Mouse (Mus musculus): Measurements from ENCODE around the gene Grm8.
"Not testable (repeated sequence)": the region's sequence is repeated elsewhere in the genome, so short reads cannot be mapped to it uniquely, and the experiment has no call there.

The Grm8 gene

DNA sequence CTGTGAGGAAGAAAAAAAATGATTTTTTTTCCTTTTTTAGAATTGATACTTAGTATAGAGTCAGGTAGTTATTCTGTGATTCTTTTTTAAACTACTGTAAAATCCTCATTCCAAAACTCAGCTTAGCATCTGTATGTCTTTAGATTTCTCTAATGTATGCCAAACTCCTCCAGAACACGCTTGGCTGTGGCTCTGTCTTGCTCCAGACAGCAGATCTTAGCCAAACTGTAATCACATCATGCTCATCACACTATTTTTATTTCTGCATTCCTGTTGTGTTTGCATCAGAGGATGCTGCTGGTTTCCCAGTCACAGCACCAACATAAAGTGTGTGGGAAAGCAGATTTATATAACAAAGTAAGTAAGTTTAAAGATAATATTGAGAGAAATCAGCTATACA lies 249.2 kb downstream of the Grm8 start:
- no peak for DNase-seq (ENCODE audit: low spot score in 2 of 2)

DNA sequence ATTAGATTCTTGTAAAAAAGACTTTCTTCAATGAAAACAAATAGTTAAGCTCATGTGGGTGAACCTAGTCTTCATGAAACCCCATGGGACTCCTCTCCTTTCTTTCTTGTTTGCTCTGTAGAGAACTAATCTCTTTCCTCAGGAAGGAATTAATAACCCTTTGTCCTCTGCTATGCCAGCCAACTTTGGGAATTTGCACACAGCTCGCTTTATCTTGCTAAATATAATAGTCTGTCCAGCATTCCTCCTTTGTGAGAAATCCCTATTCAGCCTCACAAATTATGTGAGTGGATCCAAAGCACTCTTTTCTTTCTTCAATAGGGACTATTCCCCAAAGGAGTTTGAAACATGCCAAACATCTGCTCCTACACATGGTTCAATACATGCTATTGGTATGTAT lies 285.3 kb downstream of the Grm8 start:
- no peak for DNase-seq (ENCODE audit: low spot score in 2 of 2)

DNA sequence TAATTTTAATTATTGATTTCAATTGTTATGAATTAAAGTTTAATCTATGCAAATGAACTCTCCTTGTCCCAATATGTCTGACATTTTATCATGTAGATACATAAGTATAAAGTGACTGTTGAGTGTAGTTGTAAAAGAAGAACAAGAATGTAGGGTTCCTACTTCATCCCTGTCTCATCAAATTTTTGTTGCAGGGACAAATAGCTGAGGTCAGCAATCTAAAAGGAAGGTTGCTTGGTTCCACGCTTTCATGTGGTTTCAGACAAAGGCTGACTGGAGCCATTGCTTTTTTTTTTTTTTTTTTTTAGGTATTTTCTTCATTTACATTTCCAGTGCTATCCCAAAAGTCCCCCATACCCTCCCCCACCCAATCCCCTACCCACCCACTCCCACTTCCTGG lies 298.8 kb downstream of the Grm8 start:
- DNase-seq (ENCODE audit: low spot score in 2 of 2): no peak

DNA sequence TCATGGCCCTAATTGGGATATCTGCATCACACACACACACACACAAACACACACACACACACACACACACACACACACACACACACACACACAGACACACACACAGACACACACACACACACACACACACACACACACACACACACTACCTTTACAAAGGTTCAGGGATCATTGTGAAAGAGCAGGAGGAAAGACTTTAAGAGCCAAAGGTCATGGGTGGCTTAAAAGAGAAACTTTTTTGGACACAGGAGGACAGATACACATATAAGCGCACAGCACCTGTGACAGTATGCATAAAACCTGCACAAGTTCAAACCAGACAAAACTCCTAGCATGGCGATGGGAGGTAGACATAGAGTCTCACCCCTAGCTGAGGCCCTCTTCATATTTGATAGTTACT lies 315.2 kb downstream of the Grm8 start:
- DNase-seq (ENCODE audit: low spot score in 2 of 2): not testable (repeated sequence)

DNA sequence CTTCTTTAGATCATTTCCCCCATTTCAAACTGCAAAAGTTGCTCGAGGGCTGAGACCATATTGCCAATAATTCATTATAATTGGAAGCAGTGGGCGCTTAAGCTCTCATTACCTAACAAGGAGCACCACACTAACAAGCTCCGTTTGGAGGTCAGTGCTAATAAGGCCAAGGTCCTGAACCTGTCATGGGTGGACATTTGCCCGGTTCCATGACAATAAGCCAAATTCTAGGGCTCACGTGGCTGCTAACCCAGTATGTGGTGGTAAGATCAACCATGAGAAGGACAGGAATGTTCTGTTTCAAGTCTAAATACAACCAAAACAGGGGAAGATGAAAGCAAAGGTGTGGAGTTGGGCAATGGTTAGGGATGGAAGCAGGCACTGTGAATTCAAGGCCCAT lies 322.2 kb downstream of the Grm8 start:
- DNase-seq (ENCODE audit: low spot score in 2 of 2): no peak

DNA sequence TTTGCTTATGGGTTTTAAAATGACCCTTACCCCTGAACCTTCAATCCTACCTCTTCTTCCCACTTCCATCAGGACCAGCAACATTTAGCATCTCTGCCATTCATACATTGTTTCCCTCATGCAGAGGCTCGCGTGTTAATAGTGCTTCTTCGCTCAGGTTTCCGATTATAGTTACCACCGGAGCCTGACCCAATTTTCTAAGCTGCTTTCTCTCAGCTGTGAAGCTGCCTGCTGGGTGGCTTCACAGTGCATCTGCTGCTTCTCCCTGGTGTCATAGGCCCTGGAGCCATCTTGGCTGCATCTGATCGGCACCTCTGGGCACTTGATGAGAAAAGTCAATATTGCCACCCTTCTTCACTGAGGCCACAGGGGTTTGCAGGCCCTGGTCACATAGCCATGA lies 325.0 kb downstream of the Grm8 start:
- no peak for DNase-seq (ENCODE audit: low spot score in 2 of 2)

DNA sequence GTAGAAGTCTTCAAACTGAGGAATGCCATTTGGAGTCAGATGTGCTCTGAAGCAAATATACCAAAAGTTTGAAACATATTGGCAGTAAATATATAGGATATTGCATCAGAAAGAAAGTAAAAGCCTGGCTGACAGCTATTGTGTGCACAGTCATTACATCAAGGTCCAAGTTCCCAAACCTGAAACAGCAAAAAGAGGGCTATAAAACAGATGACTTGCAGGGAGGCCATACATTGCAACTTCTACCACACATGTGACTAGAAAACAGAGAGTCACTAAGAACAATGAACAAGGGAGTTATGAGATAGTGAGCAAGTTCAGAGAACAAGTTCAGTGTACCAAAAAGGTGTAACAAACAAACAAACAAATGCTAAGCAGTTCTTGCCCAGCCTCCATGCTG lies 328.2 kb downstream of the Grm8 start:
- DNase-seq (ENCODE audit: low spot score in 2 of 2): no peak

DNA sequence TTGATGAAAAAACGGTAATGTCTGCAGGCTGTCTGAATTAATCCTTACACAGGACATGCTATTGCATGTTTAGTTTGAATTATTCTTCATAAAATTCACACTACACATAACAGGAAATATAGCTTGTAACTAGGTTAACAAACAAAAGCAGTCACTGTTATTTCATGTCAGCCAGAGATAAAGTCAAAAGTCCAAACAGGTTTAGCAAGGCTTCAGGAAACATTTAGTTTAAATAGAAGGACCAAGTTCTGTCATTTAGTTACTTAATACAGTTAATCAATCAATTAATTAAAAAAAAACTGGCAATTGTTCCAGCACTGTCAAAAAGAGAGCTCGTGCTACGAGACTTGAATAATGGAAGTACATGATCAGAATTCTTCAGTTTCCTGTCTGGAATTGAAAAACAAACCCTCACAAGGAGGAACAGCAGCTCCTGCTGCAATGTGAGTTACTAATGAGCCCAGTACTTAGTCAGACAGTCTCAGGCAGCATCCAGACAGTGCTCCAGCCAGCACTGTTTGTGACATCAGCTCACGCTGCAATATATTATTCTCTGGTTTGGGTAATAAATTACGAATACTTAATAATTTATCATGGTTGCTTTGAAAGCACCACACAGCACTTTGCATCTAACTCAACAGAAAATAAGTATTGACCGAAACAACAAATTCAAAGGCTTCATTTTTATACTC lies 334.0 kb downstream of the Grm8 start:
- no peak for DNase-seq (ENCODE audit: low spot score in 2 of 2)

DNA sequence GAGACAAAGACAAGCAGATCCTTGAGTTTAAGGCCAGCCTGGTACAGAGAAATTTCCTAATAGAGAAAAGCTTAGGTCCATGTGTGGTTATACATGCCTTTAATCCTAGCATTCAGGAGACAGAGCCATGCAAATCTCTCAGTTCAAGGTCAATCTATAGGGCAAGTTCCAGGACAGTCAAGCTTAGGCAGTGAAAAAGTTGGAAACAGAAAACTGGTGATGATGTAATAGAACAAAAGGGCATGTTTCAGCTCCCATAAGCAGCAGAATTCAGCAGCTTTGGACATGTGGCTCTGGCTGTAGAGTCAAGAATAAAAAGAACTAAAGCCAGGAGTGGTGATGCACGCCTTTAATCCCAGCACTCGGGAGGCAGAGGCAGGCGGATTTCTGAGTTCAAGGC lies 336.2 kb downstream of the Grm8 start:
- DNase-seq (ENCODE audit: low spot score in 2 of 2): no peak

DNA sequence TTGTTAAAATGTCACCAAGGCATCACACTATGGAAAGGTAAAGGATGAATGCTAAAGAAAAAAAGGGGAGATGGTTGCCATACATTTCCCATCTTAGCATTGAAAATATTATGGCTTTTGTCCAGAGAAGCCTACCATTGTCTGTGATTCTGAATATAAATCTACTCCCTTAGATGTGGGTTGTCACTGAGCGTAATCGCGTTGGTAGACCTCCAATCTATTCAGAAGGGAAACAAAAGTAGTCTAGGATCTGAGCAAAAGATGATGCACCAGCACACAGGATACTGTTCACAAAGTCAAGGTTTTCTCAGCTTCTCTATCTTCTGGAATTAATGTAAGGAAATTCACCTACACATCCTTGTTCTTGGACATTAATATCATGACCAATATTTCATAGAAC lies 345.4 kb downstream of the Grm8 start:
- no peak for DNase-seq (ENCODE audit: low spot score in 2 of 2)

DNA sequence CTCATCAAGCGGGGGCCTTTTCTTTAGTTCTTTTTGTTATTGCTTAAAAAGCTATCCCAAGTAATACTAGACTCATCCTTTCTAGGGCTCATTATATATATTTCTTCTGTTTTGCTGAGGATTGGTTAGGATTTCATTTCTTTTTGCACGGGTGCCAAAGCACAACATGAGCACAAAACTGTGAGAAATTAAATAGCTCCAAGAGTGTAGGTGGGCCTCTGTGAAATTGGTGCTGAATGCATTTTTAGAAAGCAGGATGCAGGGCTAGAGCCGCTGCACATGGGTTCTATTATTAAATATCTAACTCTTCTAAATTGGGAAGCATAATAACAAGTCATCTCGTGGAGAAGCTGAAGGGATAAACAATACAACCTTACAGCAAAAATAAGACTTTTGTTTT lies 345.8 kb downstream of the Grm8 start:
- DNase-seq (ENCODE audit: low spot score in 2 of 2): no peak

DNA sequence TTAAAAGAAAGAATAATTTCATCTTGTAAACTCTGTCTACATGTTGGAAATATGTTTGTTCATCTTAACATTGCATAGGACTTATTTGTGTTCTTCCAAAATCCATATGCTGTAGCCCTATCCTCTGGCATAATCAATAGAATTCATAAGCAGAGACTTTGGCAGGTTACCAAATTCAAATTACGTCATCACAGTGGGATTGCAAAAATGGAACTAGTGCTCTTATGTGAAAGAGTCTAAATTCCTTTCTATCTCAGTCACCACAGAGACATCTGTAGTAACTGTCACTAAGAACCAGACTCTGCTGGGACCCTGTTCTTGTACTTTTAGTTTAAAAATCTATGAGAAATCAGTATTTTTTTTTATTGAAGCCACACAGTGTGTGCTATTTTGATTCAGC lies 352.7 kb downstream of the Grm8 start:
- DNase-seq (ENCODE audit: low spot score in 2 of 2): no peak

DNA sequence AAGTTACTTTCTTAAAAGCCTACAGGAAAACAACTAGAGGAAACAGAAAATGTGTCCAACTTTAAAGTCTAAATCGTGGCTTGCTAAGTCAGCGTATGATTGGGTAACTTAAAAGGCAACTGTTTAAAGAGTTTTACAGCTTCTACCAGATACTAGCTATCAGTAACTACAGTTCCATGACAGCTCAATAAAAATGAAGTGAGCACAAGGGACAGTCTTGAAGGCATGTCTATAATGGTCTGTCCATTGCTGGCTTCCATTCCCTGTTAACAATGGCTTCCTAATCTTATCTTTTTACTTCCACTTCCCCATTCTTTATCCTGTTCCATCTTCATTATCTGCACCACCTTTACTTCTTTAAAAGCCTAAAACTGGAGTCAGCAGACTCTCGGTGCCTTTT lies 353.6 kb downstream of the Grm8 start:
- no peak for DNase-seq (ENCODE audit: low spot score in 2 of 2)

DNA sequence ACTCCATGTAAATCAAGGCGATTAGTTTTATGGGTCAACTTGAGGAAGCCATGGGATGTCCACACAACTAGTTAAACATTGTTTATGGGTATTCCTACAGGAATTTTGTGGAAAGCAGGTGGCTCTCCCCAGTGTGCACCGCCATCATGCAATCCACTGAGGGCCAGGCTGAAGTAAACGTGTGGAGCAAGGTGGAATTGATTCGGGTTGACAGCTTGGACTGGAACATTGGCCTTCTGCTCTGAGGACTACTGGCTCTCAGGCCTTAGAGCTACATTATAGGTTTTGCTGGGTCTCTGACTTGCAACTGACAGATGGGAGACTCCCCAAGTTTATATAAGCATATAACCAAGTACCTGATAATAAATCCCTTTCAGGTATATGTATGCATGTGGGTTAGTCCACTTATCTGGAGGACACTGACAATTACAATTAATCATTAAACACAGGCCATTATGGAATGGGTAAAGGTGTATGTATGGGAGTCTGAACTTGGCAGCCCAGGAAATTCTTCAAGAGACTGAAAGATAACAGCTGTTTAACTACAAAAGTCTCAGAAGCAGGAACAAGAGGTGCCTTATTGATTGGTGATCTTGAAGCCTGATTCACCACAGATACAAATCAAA lies 359.2 kb downstream of the Grm8 start:
- no peak for DNase-seq (ENCODE audit: low spot score in 2 of 2)

DNA sequence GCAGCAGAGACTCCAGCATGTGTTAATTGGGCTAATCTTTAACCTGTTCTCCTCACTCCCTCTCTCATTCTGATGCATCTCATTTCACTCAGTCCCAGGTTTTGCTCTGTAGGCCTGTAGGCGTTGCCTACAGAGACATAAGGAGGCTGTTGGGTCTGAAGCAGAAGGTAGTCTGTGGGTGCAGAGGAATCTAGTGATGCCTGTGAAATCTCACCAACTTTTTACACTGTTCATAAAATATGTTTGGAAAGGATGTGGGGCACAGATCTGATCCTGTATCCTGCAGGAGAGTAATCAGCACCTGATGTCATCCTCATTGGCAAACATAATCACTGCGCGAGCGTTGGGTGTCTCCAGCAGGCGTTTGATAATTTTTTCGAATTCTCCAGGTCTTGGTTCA lies 372.9 kb downstream of the Grm8 start:
- no peak for DNase-seq (ENCODE audit: low spot score in 2 of 2)

DNA sequence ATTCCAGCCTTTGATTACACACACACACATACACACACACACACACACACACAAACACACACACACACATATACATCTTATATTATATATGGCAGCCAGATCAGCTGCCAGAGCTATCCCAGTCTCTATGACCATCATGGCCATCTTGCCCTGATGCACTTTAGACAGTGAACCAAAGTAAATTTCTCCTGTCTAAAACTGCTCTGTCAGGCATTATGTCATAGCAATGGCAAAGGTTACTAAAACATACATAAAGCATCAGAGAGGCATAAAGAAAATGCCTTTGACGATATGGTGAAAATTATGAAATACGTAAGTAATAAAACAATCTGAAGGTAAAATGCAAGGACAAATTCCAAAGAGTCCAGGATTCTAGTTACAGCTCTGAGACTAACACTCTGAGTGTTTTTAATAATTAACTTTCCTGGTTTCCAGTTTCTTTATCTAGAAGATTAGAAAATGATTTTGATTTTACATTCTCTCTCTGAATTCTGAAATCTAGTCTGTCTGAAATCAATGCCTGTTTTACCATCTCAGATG lies 381.6 kb downstream of the Grm8 start:
- no peak for DNase-seq (ENCODE audit: low spot score in 2 of 2)

DNA sequence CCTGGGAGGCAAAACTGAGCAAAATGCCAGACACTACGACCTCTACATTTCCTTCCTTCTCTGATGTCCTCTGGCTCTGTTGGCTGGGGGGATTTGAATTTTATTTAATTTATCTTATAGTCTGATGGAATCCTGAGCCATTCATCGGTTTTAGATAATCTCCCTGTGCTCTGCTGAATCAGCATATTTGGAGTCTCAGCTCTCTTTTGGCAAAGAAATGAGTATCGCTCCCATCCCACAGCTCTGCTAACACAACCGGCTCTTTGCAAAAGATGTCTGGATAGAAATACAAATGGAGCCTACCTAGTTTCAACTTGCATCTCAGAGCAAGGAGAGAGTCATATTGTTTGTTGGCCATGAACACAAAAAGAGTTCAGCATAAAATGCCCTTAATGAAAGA lies 388.5 kb downstream of the Grm8 start:
- DNase-seq (ENCODE audit: low spot score in 2 of 2): no peak

DNA sequence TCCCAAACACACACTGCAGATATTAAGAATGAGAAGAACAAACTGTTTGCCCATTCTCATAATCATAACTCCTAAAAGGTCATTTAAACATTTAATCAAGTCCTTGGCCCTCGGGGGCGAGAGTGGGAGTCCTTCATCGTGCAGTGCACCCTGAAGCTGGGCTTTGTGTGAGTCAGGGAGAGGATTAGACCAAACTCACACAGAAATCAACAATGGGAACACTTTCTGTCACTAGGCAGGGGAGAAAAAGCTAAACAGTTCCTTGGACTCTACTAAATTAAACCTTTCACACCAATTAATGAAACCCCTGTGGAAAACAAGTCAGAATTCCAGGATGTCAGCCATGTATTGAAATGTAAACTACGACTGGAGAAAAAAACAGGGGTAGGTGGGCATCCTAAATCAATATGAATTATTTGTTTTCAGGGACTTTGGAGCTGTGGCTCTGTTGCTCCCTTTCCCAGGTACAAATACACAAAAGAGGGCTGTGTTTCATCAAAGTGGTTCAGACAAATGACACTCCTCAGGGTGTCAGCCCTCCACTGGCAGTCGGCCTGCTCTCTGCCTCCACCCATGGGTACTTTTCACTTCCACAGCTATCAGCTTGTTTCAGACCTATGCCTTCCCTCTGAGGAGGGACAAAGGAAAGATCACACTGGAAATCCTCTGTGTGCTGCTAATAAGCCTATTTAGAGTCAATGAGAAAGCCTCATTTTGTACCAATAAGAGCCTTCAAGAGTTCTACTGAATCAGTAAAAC lies 389.1 kb downstream of the Grm8 start:
- DNase-seq (ENCODE audit: low spot score in 2 of 2): no peak

DNA sequence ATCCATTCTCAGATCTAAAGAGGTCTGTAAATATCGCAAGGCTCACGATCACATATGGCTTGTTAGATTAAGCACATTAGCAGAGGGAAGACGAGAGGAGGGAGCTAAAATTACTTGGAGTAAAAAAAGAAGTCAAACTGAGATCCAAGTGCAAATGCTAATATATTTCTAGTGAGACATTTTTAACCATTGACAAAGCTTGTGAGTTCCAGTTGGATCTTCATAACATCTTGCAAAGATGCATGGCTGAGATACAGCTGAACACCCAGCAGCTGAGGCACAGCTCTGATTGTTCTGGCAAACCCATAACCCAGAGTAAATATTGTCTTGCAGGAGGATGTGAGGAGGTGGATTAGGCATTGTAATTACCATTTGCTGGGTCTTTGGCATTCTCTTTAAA lies 445.6 kb downstream of the Grm8 start:
- no peak for DNase-seq (ENCODE audit: low spot score in 2 of 2)

DNA sequence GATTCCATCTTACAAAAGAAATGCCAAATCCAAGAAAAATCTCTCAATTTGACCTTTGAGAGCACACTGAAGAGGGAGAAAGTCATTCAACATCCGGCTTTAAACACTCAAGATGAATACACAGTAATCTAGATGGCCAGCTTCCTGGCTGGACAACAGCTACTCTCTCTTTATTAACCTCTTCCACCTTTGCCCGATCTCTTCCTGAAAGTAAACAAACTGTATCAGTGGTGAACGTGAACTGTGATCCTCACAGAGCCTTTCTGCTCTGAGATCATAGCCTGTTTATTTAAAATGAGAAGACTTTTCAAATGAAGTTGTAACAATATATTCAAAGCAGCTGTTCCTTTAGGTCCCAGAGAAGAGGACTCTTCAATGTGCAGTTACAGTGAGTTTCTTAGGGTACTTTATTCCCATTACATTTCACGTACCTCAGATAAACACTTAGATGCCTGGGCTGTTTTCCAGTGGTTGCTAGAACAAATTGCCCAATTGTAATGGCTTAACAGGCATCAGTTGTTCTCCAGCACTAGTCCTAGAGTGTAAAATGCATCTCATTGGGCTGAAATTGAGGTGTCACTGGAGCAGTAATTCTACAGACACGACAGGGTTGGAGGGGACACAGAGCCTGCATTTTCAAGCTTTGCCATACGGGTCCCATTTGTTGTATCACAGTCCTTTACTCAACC lies 473.1 kb downstream of the Grm8 start:
- DNase-seq (ENCODE audit: low spot score in 2 of 2): no peak

DNA sequence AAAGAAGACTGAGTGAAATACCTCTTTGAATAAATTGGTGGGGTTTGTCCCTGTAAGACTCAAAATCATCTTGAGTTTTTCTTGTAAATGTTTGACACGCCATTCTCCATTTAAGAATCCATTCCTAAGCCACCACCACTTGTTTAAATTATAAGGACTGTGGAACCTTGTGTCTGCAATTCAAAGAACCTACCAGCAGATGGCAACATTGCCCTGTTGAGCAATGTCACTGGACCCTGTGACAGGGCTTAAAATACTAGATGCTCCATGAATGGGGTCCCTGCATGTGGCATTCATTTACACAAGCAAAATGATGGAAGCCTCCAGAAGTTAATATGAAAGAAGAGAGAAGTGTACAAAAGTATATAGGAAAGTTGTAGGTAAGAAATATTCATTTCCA lies 477.5 kb downstream of the Grm8 start:
- DNase-seq (ENCODE audit: low spot score in 2 of 2): peak; percentile 12 to 41

DNA sequence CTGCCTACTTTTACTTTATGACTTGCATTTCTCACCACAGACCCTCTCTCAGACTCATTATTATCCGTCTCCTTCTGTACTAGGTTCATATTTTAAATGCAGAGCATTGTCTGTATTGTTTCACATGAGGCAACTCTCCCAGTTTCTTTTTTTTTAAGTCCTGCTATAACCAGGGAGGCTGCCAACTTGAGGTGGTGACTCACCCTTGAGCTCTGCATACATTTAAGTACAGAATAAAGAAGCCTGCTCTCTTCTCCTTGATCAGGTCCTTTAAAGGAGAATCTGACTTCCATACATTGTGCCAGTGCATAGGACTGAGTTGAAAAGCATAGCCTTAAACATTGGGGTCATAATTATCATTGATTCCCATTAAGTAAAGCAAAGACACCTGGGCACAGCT lies 488.5 kb downstream of the Grm8 start:
- DNase-seq (ENCODE audit: low spot score in 2 of 2): no peak
